Mouse (Mus musculus): ENCODE results near the gene Tpmt. TPM values are rescaled to one million over a fixed set of nuclear protein-coding genes. Genes with fewer than 3 reads are reported as not detected.

The Tpmt gene
- total RNA-seq, 2 experiments from 2014 or later, result 6.1 to 6.7 TPM

- intact Hi-C loops (cut with DNase I), result no loop called here
Observed at GRCm38 (mm10) chr13:46990376-46991011, 54.0 kb downstream of the Tpmt start.

GRCm38 (mm10) chr13:46987941-46988340, 56.6 kb downstream of the Tpmt start:
- intact Hi-C loops (cut with DNase I), result no loop called here
- DNase-seq, result peak; percentile 12 to 21

More at GRCm38 (mm10) chr13:46990376-46991011, 54.0 kb downstream of the Tpmt start:
- no peak for DNase-seq

- peak in 1 of 2 experiments; percentile 9 for DNase-seq
- intact Hi-C loops (cut with DNase I), result no loop called here
Observed at GRCm38 (mm10) chr13:46986208-46986607, 58.3 kb downstream of the Tpmt start.

- intact Hi-C loops (cut with DNase I), result no loop called here
- no peak for DNase-seq
Observed at GRCm38 (mm10) chr13:46983878-46984277, 60.7 kb downstream of the Tpmt start.

GRCm38 (mm10) chr13:46979836-46980490, 64.6 kb downstream of the Tpmt start:
- peak; percentile 7 to 20 for DNase-seq
- intact Hi-C loops (cut with DNase I), result no loop called here

GRCm38 (mm10) chr13:46976532-46976931, 68.0 kb downstream of the Tpmt start:
- intact Hi-C loops (cut with DNase I), result no loop called here
- no peak for DNase-seq

- intact Hi-C loops (cut with DNase I), result no loop called here
- DNase-seq, result no peak
Observed at GRCm38 (mm10) chr13:46975930-46976329, 68.6 kb downstream of the Tpmt start.

- intact Hi-C loops (cut with DNase I), result no loop called here
- no peak for DNase-seq
Observed at GRCm38 (mm10) chr13:46975031-46975551, 69.4 kb downstream of the Tpmt start.

Other genes starting within 250 kb of the Tpmt start
- 100 to 1,000 TPM in 1 of 2 experiments, 10 to 100 TPM in 1; 95.6 to 104 TPM for gene Kif13a, start 114.9 kb downstream of the Tpmt start, total RNA-seq (2021)
- 1 to 10 TPM; 3.8 to 4.1 TPM for gene Nhlrc1, start 29.9 kb downstream of the Tpmt start, total RNA-seq (2021)
- 1 to 10 TPM; 7.6 to 8.5 TPM for gene Kdm1b, start 1.2 kb downstream of the Tpmt start, total RNA-seq (2021)
- 10 to 100 TPM; 38.3 to 41.2 TPM for gene Dek, start 61.5 kb upstream of the Tpmt start, total RNA-seq (2021)
- 10 to 100 TPM; 16.5 to 19.8 TPM for gene Rnf144b, start 77.9 kb upstream of the Tpmt start, total RNA-seq (2021)

Data from heart, postnatal 14 days (tissue).